Mouse (Mus musculus) midbrain, embryonic 16.5 days (tissue): ENCODE measurements around the gene Zgpat. TPM values are rescaled to one million over a fixed set of nuclear protein-coding genes. Genes with fewer than 3 reads are reported as not detected.

Experiments used
- ATAC-seq: fragments of 200-750 bp; cut with Nextera tagmentation; 2 replicates; pipeline ENCODE4 v1.8.0; 2017; ENCODE audit warnings: moderate TSS enrichment
- H3K27ac ChIP-seq: fragments of 300-500 bp; sonication (generic); 2 replicates; pipeline ENCODE4 v1.5.1; 2014; ENCODE audit warnings: mild to moderate bottlenecking, low read length, mixed read lengths
- H3K27me3 ChIP-seq: fragments of 300-500 bp; sonication (generic); 2 replicates; pipeline ENCODE4 v1.6.1; 2014; ENCODE audit warnings: low read depth, low read length, mixed read lengths; ENCODE audit not compliant: control insufficient read depth, insufficient read depth
- H3K36me3 ChIP-seq: fragments of 300-500 bp; sonication (generic); 2 replicates; pipeline ENCODE4 v1.6.1; 2014; ENCODE audit warnings: mild to moderate bottlenecking, low read length, moderate library complexity, mixed read lengths; ENCODE audit not compliant: control insufficient read depth, insufficient read depth
- H3K4me1 ChIP-seq: fragments of 300-500 bp; sonication (generic); 2 replicates; pipeline ENCODE4 v1.6.1; 2014; ENCODE audit warnings: mild to moderate bottlenecking, low read length, mixed read lengths; ENCODE audit not compliant: control insufficient read depth, insufficient read depth
- H3K4me2 ChIP-seq: fragments of 300-500 bp; sonication (generic); 2 replicates; pipeline ENCODE4 v1.6.1; 2014; ENCODE audit warnings: mild to moderate bottlenecking, low read length, mixed read lengths
- H3K4me3 ChIP-seq: fragments of 300-500 bp; sonication (generic); 2 replicates; pipeline ENCODE4 v1.5.1; 2014; ENCODE audit warnings: low read depth, mild to moderate bottlenecking, low read length, moderate library complexity, mixed read lengths
- H3K9ac ChIP-seq: fragments of 300-500 bp; sonication (generic); 2 replicates; pipeline ENCODE4 v1.6.1; 2014; ENCODE audit warnings: low read depth, low read length, mixed read lengths
- H3K9me3 ChIP-seq: fragments of 300-500 bp; sonication (generic); replicated peaks from 2 replicates; pipeline ENCODE4 v1.6.1; 2014; ENCODE audit warnings: mild to moderate bottlenecking, low read length, mixed read lengths; ENCODE audit not compliant: control insufficient read depth, poor library complexity, severe bottlenecking
- WGBS: fragments of 180-500 bp; shearing (Covaris S2); extraction: QIAGEN DNeasy Blood & Tissue Kit; methylation state at CpG from one replicate; pipeline ENCODE4 v1.1.7; 2014; 5-methylcytosine and 5-hydroxymethylcytosine counted together
- polyA plus RNA-seq: library from polyadenylated mRNA; unstranded; fragments of >200 nt; fragmentation: Nextera tagmentation; extraction: Ambion mirVana; gene quantifications from 2 replicates; pipeline ENCODE4 v1.2.1, GENCODE M21; 2015

Gene Zgpat
- 88.7 and 94.5 TPM in 2 replicates for polyA plus RNA-seq

DNA sequence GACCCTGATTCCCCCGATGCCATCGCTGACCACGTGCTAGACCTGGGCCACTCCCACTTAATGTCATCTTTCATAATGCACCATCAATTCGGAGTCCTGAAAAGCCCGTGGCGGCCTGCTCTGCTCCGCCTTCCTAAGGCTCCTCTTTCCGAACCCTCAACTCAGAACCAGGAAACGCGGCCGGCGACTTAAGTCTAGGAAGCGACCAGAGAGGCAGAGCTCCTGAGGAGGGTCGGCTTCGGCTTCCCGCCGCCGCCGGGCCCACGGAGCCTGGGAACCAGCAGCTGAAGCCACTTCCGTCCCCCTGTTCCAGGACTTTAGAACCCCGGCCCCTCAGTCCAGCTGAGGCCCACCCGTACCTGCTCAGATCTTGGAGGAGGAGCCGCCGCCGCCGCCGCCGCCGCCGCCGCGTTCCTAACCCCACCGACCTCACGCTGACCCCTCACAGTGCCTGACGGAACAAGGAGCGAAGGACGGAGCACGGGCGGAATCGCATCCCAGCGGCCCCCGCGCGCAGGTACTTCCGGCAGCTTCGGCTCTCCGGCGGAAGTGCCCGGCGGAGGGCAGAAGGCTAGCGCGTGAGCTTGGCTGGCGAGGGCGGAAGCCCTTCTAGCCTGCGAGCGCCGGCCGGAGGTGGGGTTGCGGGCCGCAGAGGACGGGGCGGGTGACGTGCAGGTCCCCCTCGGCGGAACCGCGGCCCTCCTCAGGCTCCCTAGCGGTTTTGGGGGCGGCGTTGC lies at the start of gene Zgpat, which contains the start of gene Arfrp1:
Gene Zgpat (plus strand): TSS at position 69 of the 737 bp plus-strand sequence.
Gene Arfrp1 (minus strand): TSS at position 545 of the 737 bp plus-strand sequence.
- peak within 1 kb of the TSS; percentile 94 for H3K27ac ChIP-seq
- H3K4me2 ChIP-seq, result peak within 1 kb of the TSS; percentile 98
- H3K36me3 ChIP-seq, result peaks cover 19% of the 10 kb centered on the region
- H3K4me1 ChIP-seq, result peaks cover 39% of the 10 kb centered on the region
- H3K9ac ChIP-seq, result peak within 1 kb of the TSS; percentile 90
- peak within 1 kb of the TSS; percentile 91 for H3K4me3 ChIP-seq
- no peaks in the 10 kb centered on the region for H3K9me3 ChIP-seq
- H3K27me3 ChIP-seq, result no peaks in the 10 kb centered on the region
- WGBS, result under 1% methylated on average over 61 of the region's 71 CpGs
- ATAC-seq, result peak; percentile 93

DNA sequence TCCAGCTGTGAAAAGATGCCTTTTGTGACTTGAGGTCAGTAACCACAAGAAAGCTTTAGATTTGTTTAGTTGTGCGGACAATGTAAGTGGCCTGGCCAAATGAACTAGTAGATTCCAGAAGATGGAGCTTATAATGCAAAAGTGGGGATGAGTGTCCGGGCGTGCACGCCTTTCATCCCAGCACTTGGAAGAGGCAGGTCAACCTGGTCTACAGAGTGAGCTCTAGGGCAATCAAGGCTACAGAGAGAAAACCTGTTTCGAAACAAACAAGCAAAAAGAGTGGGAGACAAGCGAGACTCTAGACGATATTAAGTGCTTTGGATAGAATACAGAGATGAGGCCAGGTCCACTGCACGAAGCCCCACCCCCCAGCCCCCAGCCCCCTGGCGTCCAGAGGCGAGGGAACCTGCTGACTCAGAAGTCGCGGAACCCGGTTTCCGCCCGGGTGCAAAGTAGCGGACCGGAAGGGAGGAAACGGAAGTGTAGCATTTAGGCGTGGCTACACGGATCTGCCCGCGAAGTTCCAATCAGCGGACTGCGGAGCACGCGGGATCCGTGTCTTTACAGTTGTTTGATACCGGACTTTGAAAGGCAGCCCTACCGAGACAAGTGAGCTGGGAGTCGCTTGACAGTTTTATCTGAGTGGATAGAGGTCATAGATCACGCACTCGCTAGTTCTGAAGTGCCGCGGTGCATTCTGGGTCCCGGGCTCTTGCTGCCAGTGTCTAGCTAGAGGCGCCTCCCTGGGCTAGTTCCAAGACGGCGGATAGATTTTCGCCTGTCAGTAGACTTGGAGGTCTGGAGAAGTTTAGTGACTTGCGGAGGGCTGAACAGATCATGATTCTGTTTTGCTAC lies 45.3 kb upstream of the Zgpat start, which contains the start of gene Rtel1:
Gene Rtel1 (plus strand): TSS at position 492 of the 855 bp plus-strand sequence.
- Histone ChIP-seq H3K4me3 (peak within 1 kb of the TSS; percentile 53), H3K4me1 (peaks cover 14% of the 10 kb centered on the region), H3K9me3 (no peaks in the 10 kb centered on the region), H3K36me3 (peaks cover 13% of the 10 kb centered on the region), H3K9ac (peak within 1 kb of the TSS; percentile 65), H3K4me2 (peak within 1 kb of the TSS; percentile 73), H3K27me3 (peaks cover 3% of the 10 kb centered on the region; the same call in 1 of the 2 replicates), H3K27ac (peak within 1 kb of the TSS; percentile 77)
- ATAC-seq, result peak; percentile 91
- WGBS, result 5% methylated on average over 40 of the region's 40 CpGs

DNA sequence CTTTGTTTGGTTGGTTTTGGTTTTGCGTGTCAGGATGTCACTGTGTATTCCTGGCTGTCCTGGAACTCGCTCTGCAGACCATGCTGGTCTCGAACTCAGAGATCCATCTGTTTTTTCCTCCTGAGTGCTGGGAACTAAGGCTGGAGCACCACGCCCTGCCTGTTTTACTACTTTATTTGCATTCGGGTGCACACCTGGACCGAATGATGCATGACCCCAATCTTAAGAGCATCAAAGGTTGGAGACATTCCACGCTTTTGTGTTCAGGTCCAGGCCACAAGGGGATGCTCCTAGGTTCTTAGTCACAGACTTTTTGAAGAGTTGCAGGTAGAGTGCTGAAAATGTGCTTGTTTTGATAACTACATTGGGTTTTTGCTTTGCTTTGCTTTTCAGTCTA lies 44.6 kb upstream of the Zgpat start:
- peaks cover 9% of the 10 kb centered on the region for H3K4me1 ChIP-seq
- H3K4me3 ChIP-seq, result peak overlapping the region; percentile 53
- WGBS, result 13% methylated on average over 7 of the region's 7 CpGs
- H3K9ac ChIP-seq, result peak overlapping the region; percentile 65
- H3K4me2 ChIP-seq, result peak overlapping the region; percentile 73
- peaks cover 3% of the 10 kb centered on the region; the same call in 1 of the 2 replicates for H3K27me3 ChIP-seq
- H3K9me3 ChIP-seq, result no peaks in the 10 kb centered on the region
- no peak; the same call in 1 of the 2 replicates for ATAC-seq
- H3K27ac ChIP-seq, result peak overlapping the region; percentile 77; the same call in 1 of the 2 replicates
- H3K36me3 ChIP-seq, result peaks cover 13% of the 10 kb centered on the region

- Histone ChIP-seq H3K4me2 (no peak overlapping the region), H3K27me3 (no peaks in the 10 kb centered on the region), H3K9me3 (no peaks in the 10 kb centered on the region), H3K4me1 (peaks cover 9% of the 10 kb centered on the region), H3K36me3 (peaks cover 17% of the 10 kb centered on the region), H3K4me3 (no peak overlapping the region), H3K27ac (no peak overlapping the region), H3K9ac (no peak overlapping the region)
- WGBS, result 79% methylated on average over 5 of the region's 5 CpGs
- no peak for ATAC-seq
Measured at GRCm38 (mm10) chr2:181322136-181322535, 42.6 kb upstream of the Zgpat start.

- WGBS, result 91% methylated on average over 2 of the region's 2 CpGs
- no peaks in the 10 kb centered on the region for H3K4me1 ChIP-seq
- peaks cover 24% of the 10 kb centered on the region for H3K36me3 ChIP-seq
- H3K9ac ChIP-seq, result no peak overlapping the region
- H3K27me3 ChIP-seq, result no peaks in the 10 kb centered on the region
- no peaks in the 10 kb centered on the region for H3K9me3 ChIP-seq
- H3K4me2 ChIP-seq, result no peak overlapping the region
- no peak overlapping the region for H3K27ac ChIP-seq
- H3K4me3 ChIP-seq, result no peak overlapping the region
- no peak for ATAC-seq
Measured at GRCm38 (mm10) chr2:181326098-181326497, 38.6 kb upstream of the Zgpat start.

- H3K4me2 ChIP-seq, result no peak overlapping the region
- ATAC-seq, result no peak
- no peak overlapping the region for H3K9ac ChIP-seq
- H3K27ac ChIP-seq, result no peak overlapping the region
- no peak overlapping the region for H3K4me3 ChIP-seq
- H3K27me3 ChIP-seq, result no peaks in the 10 kb centered on the region
- no peaks in the 10 kb centered on the region for H3K9me3 ChIP-seq
- peaks cover 6% of the 10 kb centered on the region for H3K36me3 ChIP-seq
- no peaks in the 10 kb centered on the region for H3K4me1 ChIP-seq
Measured at GRCm38 (mm10) chr2:181332542-181332941, 32.2 kb upstream of the Zgpat start.

DNA sequence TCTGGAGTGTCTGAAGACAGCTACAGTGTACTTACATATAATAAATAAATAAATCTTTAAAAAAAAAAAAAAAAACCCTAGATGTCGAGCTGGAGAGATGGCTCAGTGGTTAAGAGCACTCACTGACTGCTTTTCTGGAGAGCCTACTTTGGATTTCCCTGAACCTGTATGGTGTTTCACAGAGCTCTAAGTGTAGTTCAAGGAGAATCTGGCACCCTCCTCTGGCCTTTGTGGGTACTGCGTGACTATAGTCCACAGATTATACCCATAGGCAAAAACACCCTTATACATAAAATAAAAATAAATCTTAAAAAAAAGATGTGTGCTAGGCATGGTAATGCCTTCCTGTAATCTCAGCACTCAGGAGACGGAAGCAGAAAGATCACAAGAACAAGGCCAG lies 30.7 kb upstream of the Zgpat start:
- Histone ChIP-seq H3K4me3 (no peak overlapping the region), H3K4me2 (no peak overlapping the region), H3K27me3 (no peaks in the 10 kb centered on the region), H3K36me3 (peaks cover 6% of the 10 kb centered on the region), H3K4me1 (no peaks in the 10 kb centered on the region), H3K9ac (no peak overlapping the region), H3K9me3 (no peaks in the 10 kb centered on the region), H3K27ac (no peak overlapping the region)
- no peak for ATAC-seq
- WGBS, result 58% methylated on average over 3 of the region's 3 CpGs

- 80% methylated on average over 4 of the region's 4 CpGs for WGBS
- ATAC-seq, result no peak
- Histone ChIP-seq H3K4me3 (no peak overlapping the region), H3K4me1 (no peaks in the 10 kb centered on the region), H3K9me3 (no peaks in the 10 kb centered on the region), H3K27ac (no peak overlapping the region), H3K9ac (no peak overlapping the region), H3K36me3 (peaks cover 25% of the 10 kb centered on the region), H3K4me2 (no peak overlapping the region), H3K27me3 (no peaks in the 10 kb centered on the region)
Measured at GRCm38 (mm10) chr2:181340426-181340825, 24.3 kb upstream of the Zgpat start.
